Mouse (Mus musculus) embryonic facial prominence, embryonic 12.5 days (tissue): ENCODE measurements at regions not wholly inside any gene's neighbourhood (a gene's known extent, or its start where the extent isn't known, plus 50 kb on each side); places are given as distances from the start of the nearest gene placed in this dataset.

Experiments used
- ATAC-seq: fragments of 200-750 bp; cut with Nextera tagmentation; 2 replicates; pipeline ENCODE4 v1.8.0; 2017; ENCODE audit not compliant: insufficient number of reproducible peaks, insufficient read depth, low FRiP score, low TSS enrichment
- H3K27ac ChIP-seq: fragments of 300-500 bp; sonication (generic); 2 replicates; pipeline ENCODE4 v1.5.1; 2016; ENCODE audit warnings: mild to moderate bottlenecking
- H3K27me3 ChIP-seq: fragments of 300-500 bp; sonication (generic); 2 replicates; pipeline ENCODE4 v1.6.1; 2016; ENCODE audit warnings: mild to moderate bottlenecking, moderate library complexity
- H3K36me3 ChIP-seq: fragments of 300-500 bp; sonication (generic); 2 replicates; pipeline ENCODE4 v1.6.1; 2016; ENCODE audit warnings: mild to moderate bottlenecking
- H3K4me1 ChIP-seq: fragments of 300-500 bp; sonication (generic); 2 replicates; pipeline ENCODE4 v1.6.1; 2016
- H3K4me2 ChIP-seq: fragments of 300-500 bp; sonication (generic); replicated peaks from 2 replicates; pipeline ENCODE4 v1.6.1; 2016; ENCODE audit warnings: mild to moderate bottlenecking, moderate library complexity
- H3K4me3 ChIP-seq: fragments of 300-500 bp; sonication (generic); 2 replicates; pipeline ENCODE4 v1.5.1; 2016; ENCODE audit warnings: mild to moderate bottlenecking
- H3K9ac ChIP-seq: fragments of 300-500 bp; sonication (generic); 2 replicates; pipeline ENCODE4 v1.6.1; 2016; ENCODE audit warnings: mild to moderate bottlenecking, moderate library complexity
- H3K9me3 ChIP-seq: fragments of 300-500 bp; sonication (generic); 2 replicates; pipeline ENCODE4 v1.6.1; 2016; ENCODE audit warnings: mild to moderate bottlenecking, moderate library complexity
- WGBS: fragments of 180-500 bp; shearing (Covaris S2); methylation state at CpG from one replicate; pipeline ENCODE4 v1.1.7; 2016; 5-methylcytosine and 5-hydroxymethylcytosine counted together

DNA sequence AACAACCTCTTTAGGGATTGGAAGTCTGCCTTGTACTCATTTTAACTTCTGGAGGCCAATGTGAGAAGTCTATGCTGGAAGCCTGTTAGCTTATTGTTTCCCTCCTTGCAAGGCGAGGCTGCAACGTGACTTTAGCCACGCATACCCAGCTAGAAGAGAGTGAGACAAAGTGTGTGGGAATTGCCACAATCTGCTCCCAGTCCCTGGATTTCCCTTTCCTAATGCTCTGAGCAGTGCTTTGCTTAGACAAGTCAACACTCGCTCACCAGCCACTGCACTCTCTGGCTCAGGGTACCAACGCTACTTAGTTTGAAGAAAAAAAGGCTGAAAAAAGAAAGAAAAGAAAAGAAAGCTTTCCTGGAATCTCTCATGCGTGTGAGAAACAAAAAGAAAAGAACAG lies 147.5 kb upstream of the Pik3r1 start:
- no peak overlapping the region for H3K9ac ChIP-seq
- no peaks in the 10 kb centered on the region for H3K9me3 ChIP-seq
- no peak overlapping the region for H3K4me2 ChIP-seq
- no peak overlapping the region for H3K4me3 ChIP-seq
- 73% methylated on average over 6 of the region's 6 CpGs for WGBS
- no peak for ATAC-seq
- no peak overlapping the region for H3K27ac ChIP-seq
- H3K27me3 ChIP-seq = no peaks in the 10 kb centered on the region
- no peaks in the 10 kb centered on the region for H3K4me1 ChIP-seq
- no peaks in the 10 kb centered on the region for H3K36me3 ChIP-seq

DNA sequence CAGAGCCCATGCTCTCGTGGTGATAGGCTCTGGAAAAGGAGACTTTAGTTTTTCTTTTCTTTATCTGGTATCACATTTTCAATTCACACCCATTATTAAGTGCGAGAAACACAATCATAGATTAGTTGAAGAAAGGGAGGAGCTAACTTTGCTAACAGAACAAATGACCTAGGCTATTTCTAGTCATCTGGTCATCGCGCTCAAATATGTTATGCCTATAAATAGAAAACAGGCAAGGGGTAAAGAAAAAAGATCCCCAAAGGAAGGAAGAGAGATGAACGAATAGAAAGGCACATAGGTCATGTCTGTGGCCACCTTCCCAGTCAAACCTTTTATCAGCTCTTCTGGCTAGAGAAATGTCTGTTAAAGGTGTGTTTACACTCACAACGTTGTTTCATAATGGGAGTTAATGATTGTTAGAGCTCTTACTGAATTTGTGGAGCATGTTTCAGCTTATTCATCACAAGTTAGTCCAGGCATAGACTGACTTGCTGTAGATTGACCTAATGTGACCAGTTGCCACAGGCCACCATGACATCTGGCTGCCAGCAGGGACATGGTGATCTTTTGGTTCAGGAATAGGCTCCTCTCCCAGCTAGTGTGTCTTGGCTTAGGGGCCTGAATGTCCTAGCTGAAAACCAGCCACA lies 148.1 kb upstream of the Pik3r1 start:
- Histone ChIP-seq H3K36me3 (no peaks in the 10 kb centered on the region), H3K4me2 (no peak overlapping the region), H3K4me3 (no peak overlapping the region), H3K9ac (no peak overlapping the region), H3K9me3 (no peaks in the 10 kb centered on the region), H3K27ac (no peak overlapping the region), H3K4me1 (no peaks in the 10 kb centered on the region), H3K27me3 (no peaks in the 10 kb centered on the region)
- 74% methylated on average over 6 of the region's 6 CpGs for WGBS
- ATAC-seq = no peak

DNA sequence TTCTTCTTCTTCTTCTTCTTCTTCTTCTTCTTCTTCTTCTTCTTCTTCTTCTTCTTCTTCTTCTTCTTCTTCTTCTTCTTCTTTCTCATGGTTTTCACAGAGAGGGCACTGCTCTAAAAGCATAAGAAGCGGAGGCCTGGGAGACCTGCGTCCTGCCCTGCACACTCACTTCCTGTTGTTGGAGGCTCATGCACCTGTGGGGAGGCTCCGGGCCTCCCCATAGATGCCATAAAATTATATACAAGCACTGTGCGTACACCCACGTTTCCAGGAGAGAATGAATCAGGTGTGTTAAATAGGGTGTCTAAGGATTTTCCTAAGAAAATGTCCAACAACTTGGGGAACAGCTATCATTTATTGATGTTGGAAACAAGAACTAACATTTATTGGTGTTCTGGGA lies 148.9 kb upstream of the Pik3r1 start:
- no peaks in the 10 kb centered on the region for H3K4me1 ChIP-seq
- no peak overlapping the region for H3K4me3 ChIP-seq
- H3K9me3 ChIP-seq = no peaks in the 10 kb centered on the region
- H3K36me3 ChIP-seq = no peaks in the 10 kb centered on the region
- H3K9ac ChIP-seq = no peak overlapping the region
- H3K27ac ChIP-seq = no peak overlapping the region
- H3K4me2 ChIP-seq = no peak overlapping the region
- no peak for ATAC-seq
- WGBS = 92% methylated on average over 5 of the region's 5 CpGs
- no peaks in the 10 kb centered on the region for H3K27me3 ChIP-seq

DNA sequence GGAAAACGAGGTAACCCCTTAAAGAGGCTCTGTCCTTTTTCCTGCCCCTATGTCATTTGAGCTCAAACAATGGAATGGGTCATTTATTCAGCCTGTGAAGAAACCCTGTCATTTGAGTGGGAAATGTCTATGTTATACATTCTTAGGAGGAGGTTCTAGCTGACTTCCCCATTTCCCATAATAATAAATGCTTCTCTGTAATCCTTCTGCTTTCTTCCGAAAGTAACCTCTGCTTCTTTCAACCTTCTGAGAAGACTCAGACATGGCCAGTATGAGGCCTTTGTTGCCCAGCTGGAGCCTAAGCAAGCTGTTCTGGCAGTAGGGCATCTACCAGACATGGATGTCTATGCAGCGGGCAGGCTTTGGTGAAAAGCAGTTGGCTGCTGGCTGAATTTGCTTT lies 150.2 kb upstream of the Pik3r1 start:
- no peaks in the 10 kb centered on the region for H3K27me3 ChIP-seq
- no peak overlapping the region for H3K9ac ChIP-seq
- no peaks in the 10 kb centered on the region for H3K36me3 ChIP-seq
- no peak overlapping the region for H3K27ac ChIP-seq
- no peak for ATAC-seq
- H3K9me3 ChIP-seq = no peaks in the 10 kb centered on the region
- H3K4me2 ChIP-seq = no peak overlapping the region
- no peaks in the 10 kb centered on the region for H3K4me1 ChIP-seq
- 77% methylated on average over 3 of the region's 3 CpGs for WGBS
- no peak overlapping the region for H3K4me3 ChIP-seq

DNA sequence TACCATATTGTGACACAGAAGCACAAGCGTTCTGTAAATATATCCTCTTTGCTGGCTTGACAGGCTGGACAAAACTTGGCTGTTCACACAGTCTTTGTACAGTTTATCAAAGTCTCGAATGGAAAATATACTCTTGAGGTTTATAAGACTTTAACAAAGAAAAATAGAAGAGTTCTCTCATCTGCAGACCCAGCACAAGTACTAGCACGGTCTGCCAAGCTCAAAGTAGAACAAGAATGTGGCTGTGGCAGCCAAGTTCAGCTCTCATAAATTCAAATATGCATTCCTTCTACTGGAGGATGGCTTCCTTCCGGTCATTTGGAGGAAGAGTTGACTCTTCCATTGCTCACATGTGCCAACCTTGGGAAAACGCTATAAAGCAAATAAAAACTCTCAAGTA lies 151.2 kb upstream of the Pik3r1 start:
- H3K9me3 ChIP-seq = no peaks in the 10 kb centered on the region
- H3K4me2 ChIP-seq = no peak overlapping the region
- no peak overlapping the region for H3K27ac ChIP-seq
- no peaks in the 10 kb centered on the region for H3K27me3 ChIP-seq
- ATAC-seq = no peak
- H3K36me3 ChIP-seq = no peaks in the 10 kb centered on the region
- H3K4me1 ChIP-seq = no peaks in the 10 kb centered on the region
- no peak overlapping the region for H3K4me3 ChIP-seq
- H3K9ac ChIP-seq = no peak overlapping the region
- 84% methylated on average over 5 of the region's 5 CpGs for WGBS

DNA sequence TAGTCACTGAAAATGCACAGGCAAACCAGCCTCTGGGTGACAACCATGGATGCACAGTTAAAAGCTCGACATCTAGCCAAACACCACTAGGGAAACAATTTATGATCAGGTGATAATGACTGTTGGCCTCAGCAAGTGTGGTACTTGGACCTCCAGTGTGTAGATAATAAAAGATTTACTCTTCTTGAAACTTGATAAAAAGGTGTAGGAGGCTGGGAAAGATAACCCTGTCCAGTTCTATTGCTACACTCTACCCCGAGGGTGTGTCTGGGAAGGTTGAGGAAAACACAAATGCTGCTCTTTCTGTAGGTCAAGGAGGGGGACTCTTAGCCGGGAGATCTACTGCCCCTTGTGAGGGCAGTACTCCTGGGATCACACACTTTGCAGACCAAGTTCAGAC lies 152.4 kb upstream of the Pik3r1 start:
- WGBS = 89% methylated on average over 3 of the region's 3 CpGs
- no peak overlapping the region for H3K4me2 ChIP-seq

DNA sequence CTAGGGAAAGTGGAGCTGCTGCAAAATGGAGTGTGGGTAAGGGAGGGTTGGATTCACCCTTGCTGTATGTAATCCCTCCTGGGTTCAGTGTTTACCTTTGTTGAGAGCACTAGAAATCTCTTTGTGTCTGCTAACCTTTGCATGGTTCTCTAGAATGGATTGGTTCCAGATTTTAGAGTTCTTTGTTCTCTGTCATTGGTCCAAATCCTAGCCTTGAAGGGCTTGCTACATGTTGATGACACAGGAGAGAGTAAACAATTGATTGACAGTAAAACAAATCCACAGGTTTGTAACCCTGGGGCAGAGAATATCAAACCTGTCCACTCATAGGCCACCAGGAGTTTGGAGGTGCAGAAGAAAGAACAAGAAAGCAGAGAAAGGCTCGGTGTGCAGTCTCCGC lies 156.6 kb upstream of the Pik3r1 start:
- Histone ChIP-seq H3K36me3 (no peaks in the 10 kb centered on the region), H3K4me2 (no peak overlapping the region), H3K4me3 (no peak overlapping the region), H3K9ac (no peak overlapping the region), H3K27ac (no peak overlapping the region), H3K27me3 (no peaks in the 10 kb centered on the region), H3K4me1 (no peaks in the 10 kb centered on the region), H3K9me3 (no peaks in the 10 kb centered on the region)
- ATAC-seq = no peak
- 86% methylated on average over 2 of the region's 2 CpGs for WGBS

More for the DNA sequence above, 152.4 kb upstream of the Pik3r1 start:
- no peak overlapping the region for H3K4me3 ChIP-seq
- no peak overlapping the region for H3K9ac ChIP-seq
- no peaks in the 10 kb centered on the region for H3K9me3 ChIP-seq
- no peak for ATAC-seq
- H3K27ac ChIP-seq = no peak overlapping the region
- no peaks in the 10 kb centered on the region for H3K36me3 ChIP-seq
- H3K27me3 ChIP-seq = no peaks in the 10 kb centered on the region
- no peaks in the 10 kb centered on the region for H3K4me1 ChIP-seq

DNA sequence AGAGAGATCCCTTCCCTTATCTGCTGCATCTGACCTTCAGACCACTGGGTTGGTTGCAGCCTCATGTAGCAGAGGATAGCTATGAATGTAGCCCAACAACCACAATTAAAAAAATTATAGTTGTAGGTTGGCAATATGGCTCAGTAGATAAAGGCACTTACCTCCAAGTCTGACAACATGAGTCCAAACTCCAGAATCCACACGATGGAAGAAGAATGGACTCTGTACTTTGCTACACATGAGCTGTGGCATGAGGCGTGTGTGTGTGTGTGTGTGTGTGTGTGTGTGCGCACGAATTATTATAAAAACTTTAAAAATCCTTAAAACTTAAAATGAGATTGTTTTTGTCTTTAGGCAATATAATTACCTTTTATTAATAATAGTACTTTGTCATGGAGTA lies 163.2 kb upstream of the Pik3r1 start:
- H3K9ac ChIP-seq = no peak overlapping the region
- no peaks in the 10 kb centered on the region for H3K36me3 ChIP-seq
- H3K4me3 ChIP-seq = no peak overlapping the region
- H3K4me2 ChIP-seq = no peak overlapping the region
- WGBS = 94% methylated on average over 4 of the region's 4 CpGs
- no peak overlapping the region for H3K27ac ChIP-seq
- H3K4me1 ChIP-seq = no peaks in the 10 kb centered on the region
- H3K9me3 ChIP-seq = no peaks in the 10 kb centered on the region
- no peaks in the 10 kb centered on the region for H3K27me3 ChIP-seq
- ATAC-seq = no peak

DNA sequence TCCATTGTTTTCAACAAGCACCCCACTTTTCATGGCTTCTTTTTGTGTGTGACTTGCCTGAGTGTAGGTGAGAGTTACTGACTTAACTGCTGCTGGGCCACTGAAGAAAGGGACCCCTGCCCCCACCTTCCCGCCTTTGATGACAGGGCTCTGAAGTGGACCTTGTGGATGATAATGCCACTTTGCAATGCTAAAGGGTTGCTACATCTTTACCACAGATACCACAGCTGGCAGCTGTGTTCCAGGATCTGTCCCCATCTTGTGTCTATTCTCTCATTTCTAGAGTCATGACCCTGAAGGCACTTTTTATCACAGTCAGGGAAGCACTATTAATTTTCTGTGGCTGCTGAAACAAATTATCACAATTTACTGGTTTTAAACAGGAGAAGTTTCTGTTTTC lies 163.9 kb upstream of the Pik3r1 start:
- WGBS = 67% methylated on average over 1 of the region's 1 CpGs

DNA sequence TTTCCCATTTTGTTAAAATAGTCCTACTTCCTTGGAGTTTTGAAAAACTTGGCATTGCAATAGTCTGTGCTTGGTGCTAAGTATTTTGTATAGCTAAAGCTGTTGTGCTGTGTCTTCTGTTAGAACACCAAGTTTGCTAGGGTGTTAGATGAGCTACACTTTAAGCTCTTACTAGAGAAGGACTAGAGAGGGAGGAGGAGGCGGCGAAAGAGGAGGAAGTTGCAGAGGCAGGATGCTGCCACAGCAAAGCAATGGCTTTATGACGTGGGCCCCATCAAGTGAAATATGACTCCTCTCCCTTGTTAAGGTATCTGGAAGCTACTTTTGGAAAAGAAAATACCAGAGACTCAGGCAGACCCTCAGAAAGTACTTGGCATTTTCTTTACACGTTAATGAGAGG lies 167.8 kb upstream of the Pik3r1 start:
- no peaks in the 10 kb centered on the region for H3K27me3 ChIP-seq
- WGBS = 36% methylated on average over 4 of the region's 4 CpGs
- no peak for ATAC-seq
- no peak overlapping the region for H3K27ac ChIP-seq
- H3K4me2 ChIP-seq = no peak overlapping the region
- no peaks in the 10 kb centered on the region for H3K9me3 ChIP-seq
- H3K4me3 ChIP-seq = no peak overlapping the region
- no peaks in the 10 kb centered on the region for H3K4me1 ChIP-seq
- no peaks in the 10 kb centered on the region for H3K36me3 ChIP-seq
- no peak overlapping the region for H3K9ac ChIP-seq

More for the DNA sequence above, 163.9 kb upstream of the Pik3r1 start:
- no peaks in the 10 kb centered on the region for H3K9me3 ChIP-seq
- H3K4me3 ChIP-seq = no peak overlapping the region
- H3K27ac ChIP-seq = no peak overlapping the region
- H3K36me3 ChIP-seq = no peaks in the 10 kb centered on the region
- H3K4me1 ChIP-seq = no peaks in the 10 kb centered on the region
- no peak overlapping the region for H3K9ac ChIP-seq
- no peaks in the 10 kb centered on the region for H3K27me3 ChIP-seq
- no peak for ATAC-seq
- H3K4me2 ChIP-seq = no peak overlapping the region

DNA sequence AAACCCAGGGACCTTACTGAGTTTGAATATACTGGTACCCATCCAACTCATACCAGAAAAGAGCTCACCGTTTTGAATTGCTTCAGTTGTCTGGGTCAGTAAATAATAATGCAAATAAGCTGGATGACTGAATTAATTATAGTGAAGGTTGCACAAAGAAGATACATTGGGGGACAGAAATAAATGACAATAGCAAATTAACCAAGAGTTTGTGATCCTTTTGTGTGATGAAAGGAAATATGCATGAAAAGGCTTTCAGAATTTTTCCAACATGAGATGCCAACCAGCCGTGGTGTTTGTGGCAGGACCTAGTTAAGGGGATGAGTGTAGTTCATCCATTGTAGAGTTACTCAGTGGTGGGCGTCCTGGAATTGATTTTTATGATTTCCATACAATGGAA lies 186.5 kb upstream of the Pik3r1 start:
- Histone ChIP-seq H3K9me3 (no peaks in the 10 kb centered on the region), H3K27ac (no peak overlapping the region), H3K36me3 (no peaks in the 10 kb centered on the region), H3K4me2 (no peak overlapping the region), H3K4me3 (no peak overlapping the region), H3K27me3 (no peaks in the 10 kb centered on the region), H3K9ac (no peak overlapping the region), H3K4me1 (no peaks in the 10 kb centered on the region)
- no peak for ATAC-seq
- WGBS = 87% methylated on average over 3 of the region's 3 CpGs

DNA sequence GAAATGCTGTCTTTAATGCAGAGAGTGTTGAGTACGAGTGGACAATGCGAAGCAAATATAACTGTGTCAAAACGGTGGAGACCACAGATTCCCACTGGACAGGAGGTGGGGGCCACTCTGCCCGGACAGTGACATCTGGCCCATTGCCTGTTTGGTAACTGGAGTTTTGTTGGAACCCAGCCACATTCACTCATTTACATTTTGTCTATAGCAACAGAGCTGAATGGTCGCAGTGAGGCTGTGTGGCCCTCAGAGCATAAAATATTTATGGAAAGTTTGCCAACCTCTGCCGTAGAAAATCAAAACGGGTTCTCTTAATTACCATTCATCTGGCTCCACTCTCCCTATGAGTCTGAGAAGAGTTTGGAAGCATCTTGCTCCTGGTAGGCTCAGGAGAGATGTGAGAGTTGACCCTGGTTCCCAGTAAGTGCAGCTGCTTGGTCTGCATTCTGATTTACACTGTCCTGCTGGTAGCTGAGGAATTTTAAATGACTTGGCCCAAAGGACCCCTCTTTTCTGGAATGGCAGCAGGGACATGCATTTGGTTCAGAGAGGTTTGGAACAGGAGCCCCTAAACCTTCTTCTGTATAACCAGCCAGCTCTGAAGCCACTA lies 187.9 kb upstream of the Pik3r1 start:
- 78% methylated on average over 7 of the region's 7 CpGs for WGBS
- H3K4me1 ChIP-seq = no peaks in the 10 kb centered on the region

More for the DNA sequence above, 187.9 kb upstream of the Pik3r1 start:
- Histone ChIP-seq H3K4me2 (no peak overlapping the region), H3K4me3 (no peak overlapping the region), H3K27me3 (no peaks in the 10 kb centered on the region), H3K36me3 (no peaks in the 10 kb centered on the region), H3K9ac (no peak overlapping the region), H3K9me3 (no peaks in the 10 kb centered on the region), H3K27ac (no peak overlapping the region)
- no peak for ATAC-seq
